Mouse (Mus musculus): ENCODE data around the gene Ric8b.

DNA sequence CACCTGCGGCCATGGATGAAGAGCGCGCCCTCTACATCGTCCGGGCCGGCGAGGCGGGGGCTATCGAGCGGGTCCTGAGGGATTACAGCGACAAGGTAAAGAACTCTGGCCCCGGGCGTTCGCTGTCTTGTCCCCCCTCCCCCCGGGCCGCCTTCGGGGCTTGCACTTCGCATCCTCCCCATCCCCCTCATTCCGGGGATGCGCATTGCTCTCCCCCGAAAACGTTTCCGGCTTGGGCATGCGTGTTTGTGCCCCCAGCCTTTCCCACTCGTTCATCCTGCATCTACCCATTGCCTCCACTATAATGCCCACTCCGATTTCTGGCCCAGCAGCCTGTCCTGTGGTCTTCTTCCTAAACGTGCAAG is 297 bp downstream of the Ric8b start:
- no peak for TF ChIP-seq E2F4 (IDR thresholded peaks at IDR 0.05; ENCODE audit: insufficient read depth)
- no peak for TF ChIP-seq POLR2A (IDR thresholded peaks at IDR 0.05; ENCODE audit: insufficient read length, low read depth)
- no peak for TF ChIP-seq MYOG (IDR thresholded peaks at IDR 0.05; ENCODE audit: control insufficient read depth in 1 of 3, insufficient read depth in 1 of 3, insufficient read length in 2 of 3, low read depth in 2 of 3)
- TF ChIP-seq TCF3 (IDR thresholded peaks at IDR 0.05; ENCODE audit: insufficient read length, low read depth) = no peak
